Mouse (Mus musculus) megakaryocyte-erythroid progenitor cell, adult 5-6 weeks (primary cell): ENCODE results near the gene Gm4353. TPM values are rescaled to one million over a fixed set of nuclear protein-coding genes. Genes with fewer than 3 reads are reported as not detected.

ENCODE experiments used
- ATAC-seq: replicated peaks from 2 replicates; pipeline ENCODE4 v1.8.0; 2016; ENCODE audit warnings: mild to moderate bottlenecking, inconsistent platforms; ENCODE audit not compliant: severe bottlenecking, poor library complexity, low FRiP score, low TSS enrichment
- total RNA-seq, 2 experiments: library from RNA; stranded (forward) in 1 of 2; stranded (reverse) in 1 of 2; fragments of 200-1000, 215-1000 nt in 1 of 2; fragments of >200 nt in 1 of 2; fragmentation: Nextera tagmentation in 1 of 2; gene quantifications; 2 replicates each; pipeline ENCODE4 v1.2.3; 2014 to 2017

Gene Gm4353
- total RNA-seq, 2 experiments from 2014 or later, result 1.3 TPM; not detected in 1

DNA sequence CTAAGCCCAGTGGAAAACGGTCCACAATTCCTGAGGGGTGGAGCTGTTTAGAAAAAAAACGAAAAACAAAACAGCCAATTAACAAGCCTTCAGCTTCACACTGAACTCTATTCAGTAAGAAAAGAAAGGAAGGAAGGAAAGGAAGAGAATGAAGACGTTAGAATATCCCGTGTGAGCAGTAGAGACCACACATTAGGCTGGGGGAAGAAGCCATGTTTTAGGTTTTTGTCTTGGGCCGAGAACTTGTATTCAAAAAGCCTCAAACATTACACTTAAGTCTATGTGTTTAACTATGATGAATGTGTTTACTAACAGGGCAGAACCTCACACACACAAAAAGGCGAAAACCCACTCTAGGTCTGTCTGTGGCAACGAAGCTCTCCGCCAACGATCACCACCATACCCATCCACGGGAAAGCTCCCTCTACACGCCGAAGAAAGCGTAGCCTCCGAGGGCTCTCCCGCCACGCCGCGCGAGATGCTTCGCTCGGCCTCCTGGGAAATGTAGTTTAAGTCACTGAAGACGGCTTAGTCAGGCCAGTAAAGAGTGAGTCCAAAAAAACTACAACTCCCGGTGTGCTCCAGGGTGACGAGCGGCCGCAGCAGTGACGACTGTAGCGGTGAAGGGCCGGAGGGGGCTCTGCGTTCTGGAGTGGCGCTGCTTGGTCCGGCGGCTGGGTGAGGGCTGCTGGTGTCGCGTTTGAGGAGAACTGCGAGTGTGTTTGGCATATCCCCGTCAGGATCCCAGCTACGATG is 8.5 kb upstream of the Gm4353 start:
- peak; percentile 95 for ATAC-seq

DNA sequence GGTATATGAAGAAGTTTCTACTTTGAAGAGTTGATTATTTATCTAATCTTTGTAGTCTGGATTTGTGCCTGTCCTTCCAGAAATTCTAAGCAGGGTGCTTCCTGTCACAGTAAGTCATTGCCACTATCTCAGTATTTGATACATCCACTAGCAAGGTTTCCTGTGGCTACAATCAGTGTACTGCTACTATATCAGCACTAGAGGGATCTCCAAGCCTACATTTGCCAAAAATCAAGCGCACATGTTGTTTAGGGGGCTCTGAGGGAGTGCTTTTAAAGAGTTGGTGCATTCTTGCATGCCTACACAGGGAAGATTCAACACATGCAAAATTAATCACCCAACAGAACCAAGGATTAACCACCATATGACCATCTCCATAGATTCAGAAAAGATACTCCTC is 23.7 kb downstream of the Gm4353 start:
- no peak for ATAC-seq

GRCm38 (mm10) chr7:116040470-116041019 is 43.9 kb downstream of the Gm4353 start:
- no peak for ATAC-seq

- ATAC-seq, result peak; percentile 95
These were observed 44.6 kb downstream of the Gm4353 start for GRCm38 (mm10) chr7:116039538-116040466.

DNA sequence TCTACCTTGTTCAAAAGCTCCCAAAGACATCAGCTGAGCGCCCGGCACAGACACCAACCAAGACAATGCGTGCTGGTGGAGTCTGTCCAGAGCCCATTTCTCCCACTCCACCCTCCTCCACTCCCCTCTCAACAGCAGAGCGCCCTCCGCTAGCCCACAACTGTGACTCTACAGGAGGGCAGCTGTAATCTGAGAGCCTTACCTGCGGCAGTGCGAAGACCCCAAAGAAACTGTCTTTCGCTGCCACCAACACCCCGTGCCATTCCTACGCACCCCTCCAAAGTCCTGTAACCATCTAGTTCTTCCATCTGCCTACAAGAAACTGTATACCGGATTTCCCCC is 45.3 kb downstream of the Gm4353 start, which contains the start of gene 1110004F10Rik:
1110004F10Rik (plus strand) TSS at position 202 of the 342 bp plus-strand sequence.
- no peak for ATAC-seq

GRCm38 (mm10) chr7:116038511-116038910 is 45.9 kb downstream of the Gm4353 start, which contains the start of gene Sox6:
Gene Sox6, minus strand, starts transcription at chr7:116038796.
- ATAC-seq, result no peak

DNA sequence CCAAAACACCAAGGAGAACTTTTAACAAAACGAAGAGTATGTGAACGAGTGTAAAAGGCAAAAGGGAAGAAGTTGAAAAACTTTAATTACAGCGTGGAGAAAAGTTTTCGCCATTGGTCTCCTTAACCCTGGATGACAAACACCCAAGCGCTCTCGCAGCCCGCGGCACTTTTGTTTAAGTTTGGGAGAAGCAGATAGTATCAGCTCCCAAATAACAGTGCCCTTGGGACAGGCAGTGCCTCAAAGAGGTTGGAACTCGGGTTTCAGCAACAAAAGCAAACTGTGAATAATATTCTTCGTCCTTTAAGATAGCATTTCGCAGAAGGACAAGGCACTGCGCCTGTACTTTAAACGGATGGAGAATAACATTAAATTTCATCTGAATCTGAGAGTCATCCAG is 46.4 kb downstream of the Gm4353 start:
- ATAC-seq, result no peak

DNA sequence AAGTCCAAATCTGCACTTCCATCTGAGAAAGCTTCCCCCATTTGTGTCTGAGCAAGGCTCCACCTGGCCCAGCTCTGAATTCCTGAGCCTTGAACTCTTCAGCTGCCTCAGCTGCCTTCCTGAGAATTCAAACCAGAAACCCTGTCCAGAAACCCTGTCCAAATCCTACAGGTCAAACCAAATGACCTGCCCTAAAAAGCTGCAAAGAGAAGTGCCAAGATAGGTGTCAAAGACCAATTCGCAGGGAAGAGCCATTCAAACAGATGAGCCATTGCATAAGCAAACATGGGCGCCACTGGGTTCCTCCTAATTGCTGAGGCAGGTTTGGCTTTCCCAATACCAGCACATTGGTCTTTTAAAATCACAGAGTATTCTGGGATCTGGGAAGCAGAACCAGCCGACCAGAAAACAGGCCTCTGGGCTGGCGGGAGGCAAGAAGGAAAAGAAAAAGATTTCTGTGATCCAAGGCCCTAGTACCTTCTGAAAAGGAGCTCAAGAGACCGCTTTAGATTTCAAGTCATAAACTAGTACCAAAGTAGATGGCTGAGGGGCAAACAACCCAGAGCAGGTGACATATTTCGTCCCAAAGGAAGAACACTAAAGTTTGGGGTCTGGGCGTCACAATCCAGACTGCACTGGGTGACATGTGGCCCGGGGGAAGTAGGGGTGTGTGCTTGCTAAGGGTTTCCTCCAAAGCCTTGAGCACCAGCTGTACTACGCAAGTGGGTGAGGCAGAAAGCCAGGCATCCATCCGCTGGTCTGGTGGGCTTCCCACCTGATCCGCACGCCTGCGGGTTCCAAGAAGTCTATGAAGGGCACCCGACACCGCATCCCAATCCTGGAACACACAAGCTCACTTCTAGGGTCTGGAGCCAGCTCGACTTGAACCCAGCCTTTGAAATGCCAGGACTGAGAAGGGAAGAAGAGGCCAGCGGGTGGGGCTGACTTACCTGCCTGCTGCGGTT is 47.6 kb downstream of the Gm4353 start:
- ATAC-seq, result no peak

GRCm38 (mm10) chr7:116035504-116035903 is 48.9 kb downstream of the Gm4353 start:
- no peak for ATAC-seq

DNA sequence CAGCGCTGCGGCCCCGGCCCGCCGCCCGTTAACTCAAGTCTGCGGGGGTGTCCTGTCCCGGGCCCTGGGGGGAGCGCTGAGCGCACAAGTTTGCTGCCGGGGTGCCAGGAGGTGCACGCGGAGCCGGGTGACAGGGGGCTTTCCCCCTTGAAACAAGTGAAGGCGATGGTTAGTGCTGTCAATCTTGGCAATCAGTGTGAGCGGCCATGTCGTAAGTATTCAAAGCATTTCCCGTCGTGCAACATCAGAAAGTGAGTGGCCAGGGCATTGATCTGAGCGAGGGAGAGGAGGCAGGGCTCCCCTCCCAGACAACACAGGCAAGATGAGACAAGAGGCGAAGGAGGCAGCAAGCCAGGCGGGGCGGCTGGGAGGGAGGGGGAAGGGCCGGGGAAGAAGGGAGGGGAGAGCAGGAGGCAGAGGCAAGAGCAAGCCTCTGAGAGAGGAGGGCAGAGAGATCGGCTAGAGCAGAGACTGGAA is 50.1 kb downstream of the Gm4353 start:
- ATAC-seq, result no peak

GRCm38 (mm10) chr7:116033371-116034241 is 50.8 kb downstream of the Gm4353 start:
- peak; percentile 38 for ATAC-seq

Other genes with a start within 250 kb of the Gm4353 start
- 12.9 and 18.2 TPM in 2 replicates for gene Sox6, start 45.8 kb downstream of the Gm4353 start, total RNA-seq (2014; fragmentation: Nextera tagmentation)
- 5.8 and 10.2 TPM in 2 replicates for gene Sox6, start 45.8 kb downstream of the Gm4353 start, total RNA-seq (2017)
- gene 1110004F10Rik, start 45.2 kb downstream of the Gm4353 start, total RNA-seq (2014; fragmentation: Nextera tagmentation), result 135 and 136 TPM in 2 replicates
- gene 1110004F10Rik, start 45.2 kb downstream of the Gm4353 start, total RNA-seq (2017), result 293 and 398 TPM in 2 replicates
- gene Plekha7, start 223.7 kb upstream of the Gm4353 start, total RNA-seq (2014; fragmentation: Nextera tagmentation), result 0.82 and 1.6 TPM in 2 replicates
- 0.42 and 0.72 TPM in 2 replicates for gene Plekha7, start 223.7 kb upstream of the Gm4353 start, total RNA-seq (2017)
- 3,141 and 3,255 TPM in 2 replicates for gene Rps13, start 249.6 kb upstream of the Gm4353 start, total RNA-seq (2014; fragmentation: Nextera tagmentation)
- 4,519 and 5,406 TPM in 2 replicates for gene Rps13, start 249.6 kb upstream of the Gm4353 start, total RNA-seq (2017)